18 mouse cellular contexts compared by ENCODE assay signal in the genomic region with DNA sequence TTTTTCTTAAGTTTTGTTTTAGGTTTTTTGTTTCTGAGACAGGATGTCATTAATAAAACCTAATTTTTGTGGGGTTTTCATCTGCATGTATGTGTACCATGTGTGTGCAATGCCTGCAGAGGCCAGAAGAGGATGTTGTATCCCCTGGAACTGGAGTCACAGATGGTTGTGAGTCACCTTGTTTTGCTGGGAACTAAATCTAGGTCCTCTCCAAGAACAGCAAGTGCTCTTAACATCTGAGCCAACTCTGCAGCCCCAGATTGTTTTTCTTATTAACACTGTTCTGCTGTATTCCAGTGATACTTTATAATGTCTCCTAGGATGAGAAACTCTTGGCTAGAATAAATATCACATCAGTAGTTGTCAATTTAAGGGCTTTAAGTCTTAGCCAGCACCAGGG. TPM values are rescaled to one million over a fixed set of nuclear protein-coding genes. Genes with fewer than 3 reads are reported as not detected.
DNase-seq lines count a peak whose midpoint lies in the region; ATAC-seq and TF ChIP-seq lines count a peak whose summit lies in the region.
"Had no signal": no experiment of that assay in that cellular context is flagged by ENCODE, and none has a peak within 500 bp of the region (broad histone marks: within the 10 kb centered on the region; RNA-seq: fewer than 3 reads in every experiment).

No protein-coding gene starts in this region.

- H3K4me3 ChIP-seq in hindbrain, postnatal 0 days (ENCODE audit: low read length) = no peak overlapping the region
- no peak overlapping the region for H3K4me3 ChIP-seq in hindbrain, embryonic 10.5 days
- no peak overlapping the region for H3K4me3 ChIP-seq in lung, postnatal 0 days (ENCODE audit: low read depth, low read length)
- no peak overlapping the region for H3K4me3 ChIP-seq in cortical plate, adult 2 months (ENCODE audit: insufficient read depth, low read length)
- H3K4me3 ChIP-seq: embryonic facial prominence, embryonic 10.5 days; forebrain, embryonic 13.5 days; heart, embryonic 13.5 days; hindbrain, embryonic 12.5 days had no signal

- ATAC-seq in hindbrain, postnatal 0 days = no peak
- no peak for ATAC-seq in lung, postnatal 0 days
- ATAC-seq: forebrain, embryonic 13.5 days; forebrain, postnatal 0 days; hindbrain, embryonic 16.5 days had no signal

- no peaks in the 10 kb centered on the region for H3K9me3 ChIP-seq in hindbrain, postnatal 0 days (ENCODE audit: low read length)
- H3K9me3 ChIP-seq in hindbrain, embryonic 10.5 days = no peaks in the 10 kb centered on the region
- H3K9me3 ChIP-seq in lung, postnatal 0 days (ENCODE audit: low read length) = no peaks in the 10 kb centered on the region
- H3K9me3 ChIP-seq: embryonic facial prominence, embryonic 10.5 days; forebrain, embryonic 13.5 days; heart, embryonic 13.5 days; hindbrain, embryonic 12.5 days had no signal

- TF ChIP-seq CTCF in hindbrain, postnatal 0 days (IDR thresholded peaks at IDR 0.05; ENCODE audit: low read depth) = 0 out of 2 replicates have a peak, but pooled peaks have one; percentile 8
- peak; percentile 6; the same call in 1 of the 2 replicates for TF ChIP-seq CTCF in lung, postnatal 0 days (IDR thresholded peaks at IDR 0.05)
- TF ChIP-seq CTCF in cortical plate, adult 2 months (IDR thresholded peaks at IDR 0.05; ENCODE audit: extremely low read depth, insufficient read depth, low read length) = 0 out of 2 replicates have a peak, but pooled peaks have one; percentile 11

- H3K9ac ChIP-seq in hindbrain, postnatal 0 days (replicated peaks; ENCODE audit: low read length) = no peak overlapping the region
- H3K9ac ChIP-seq in lung, postnatal 0 days (replicated peaks; ENCODE audit: low read depth) = no peak overlapping the region
- H3K9ac ChIP-seq: forebrain, embryonic 13.5 days; forebrain, postnatal 0 days; heart, embryonic 13.5 days; hindbrain, embryonic 12.5 days had no signal

- H3K36me3 ChIP-seq in hindbrain, postnatal 0 days (ENCODE audit: insufficient read depth, low read length) = no peaks in the 10 kb centered on the region
- H3K36me3 ChIP-seq in hindbrain, embryonic 10.5 days = peaks cover 66% of the 10 kb centered on the region
- no peaks in the 10 kb centered on the region for H3K36me3 ChIP-seq in lung, postnatal 0 days (ENCODE audit: insufficient read depth, low read length)

- no peak for TF ChIP-seq POLR2A in cortical plate, adult 2 months (IDR thresholded peaks at IDR 0.05; ENCODE audit: extremely low read depth, insufficient read depth, low read length)

- no peak overlapping the region for H3K4me2 ChIP-seq in hindbrain, postnatal 0 days (ENCODE audit: low read depth, low read length)
- no peak overlapping the region for H3K4me2 ChIP-seq in lung, postnatal 0 days (replicated peaks; ENCODE audit: low read depth, low read length)
- H3K4me2 ChIP-seq: forebrain, embryonic 13.5 days; heart, embryonic 13.5 days; hindbrain, embryonic 12.5 days had no signal

- H3K4me1 ChIP-seq in hindbrain, postnatal 0 days (ENCODE audit: insufficient read depth, low read length) = no peaks in the 10 kb centered on the region; the same call in 1 of the 2 replicates
- H3K4me1 ChIP-seq in hindbrain, embryonic 10.5 days (replicated peaks) = 0 out of 2 replicates have a peak, but pooled peaks cover 5% of the 10 kb centered on the region
- H3K4me1 ChIP-seq in lung, postnatal 0 days (ENCODE audit: insufficient read depth, low read depth, low read length) = no peaks in the 10 kb centered on the region
- peaks cover 9% of the 10 kb centered on the region for H3K4me1 ChIP-seq in cortical plate, adult 2 months (ENCODE audit: control insufficient read depth, insufficient read depth, low read length)

- H3K27ac ChIP-seq in hindbrain, postnatal 0 days = no peak overlapping the region
- no peak overlapping the region for H3K27ac ChIP-seq in hindbrain, embryonic 10.5 days
- H3K27ac ChIP-seq in lung, postnatal 0 days (ENCODE audit: low read length) = no peak overlapping the region
- H3K27ac ChIP-seq in cortical plate, adult 2 months (ENCODE audit: insufficient read depth, low read length) = no peak overlapping the region
- H3K27ac ChIP-seq: embryonic facial prominence, embryonic 10.5 days; forebrain, embryonic 13.5 days; heart, embryonic 13.5 days; hindbrain, embryonic 12.5 days had no signal

- H3K27me3 ChIP-seq in hindbrain, postnatal 0 days (ENCODE audit: insufficient read depth, low read length) = no peaks in the 10 kb centered on the region
- no peaks in the 10 kb centered on the region for H3K27me3 ChIP-seq in hindbrain, embryonic 10.5 days (ENCODE audit: insufficient read depth, poor library complexity, severe bottlenecking)
- no peaks in the 10 kb centered on the region for H3K27me3 ChIP-seq in lung, postnatal 0 days (replicated peaks; ENCODE audit: insufficient read depth, low read length)
- H3K27me3 ChIP-seq: forebrain, embryonic 13.5 days; heart, embryonic 13.5 days; hindbrain, embryonic 12.5 days had no signal

- TF ChIP-seq EP300 in lung, postnatal 0 days (IDR thresholded peaks at IDR 0.05) = no peak

- no peak for DNase-seq in hindbrain, postnatal 0 days (ENCODE audit: low spot score)
- no peak for DNase-seq in hindbrain, embryonic 10.5 days (ENCODE audit: low spot score)
- DNase-seq in lung, postnatal 0 days (ENCODE audit: low spot score) = no peak
- no peak for DNase-seq in lung, postnatal 36 days
- DNase-seq in right cerebral cortex, postnatal 25 days = no peak
- DNase-seq: adrenal gland, postnatal 10 days; cerebellum, adult 18-20 months; cerebellum, adult 9-11 months; cerebellum, postnatal 36 days; forebrain, postnatal 0 days; gastrocnemius, postnatal 14 days; heart, postnatal 36 days had no signal

RNA-seq across cellular contexts. Expression of a gene that starts 13.2 kb away (rescaled TPM):
- 89.5 and 108 TPM in 2 replicates for total RNA-seq in hindbrain, postnatal 0 days (2014; rRNA removed)
- 174 and 184 TPM in 2 replicates for polyA plus RNA-seq in hindbrain, postnatal 0 days (2015; fragmentation: Nextera tagmentation; extraction: Ambion mirVana)
- polyA plus RNA-seq in hindbrain, embryonic 10.5 days (2016; fragmentation: Nextera tagmentation; extraction: Ambion mirVana) = 270 and 300 TPM in 2 replicates
- polyA plus RNA-seq in lung, postnatal 0 days (2015; fragmentation: Nextera tagmentation; extraction: Ambion mirVana) = 53.4 and 58.5 TPM in 2 replicates
- polyA plus RNA-seq in cortical plate, adult 2 months (2012; rRNA removed) = 71.3 and 76.2 TPM in 2 replicates

RNA-seq across cellular contexts. Expression of a gene that starts 30.8 kb away (rescaled TPM):
- total RNA-seq in hindbrain, postnatal 0 days (2014; rRNA removed) = 37.1 and 46.7 TPM in 2 replicates
- polyA plus RNA-seq in hindbrain, postnatal 0 days (2015; fragmentation: Nextera tagmentation; extraction: Ambion mirVana) = 38.6 and 44.5 TPM in 2 replicates
- 63.3 and 68.7 TPM in 2 replicates for polyA plus RNA-seq in hindbrain, embryonic 10.5 days (2016; fragmentation: Nextera tagmentation; extraction: Ambion mirVana)
- polyA plus RNA-seq in lung, postnatal 0 days (2015; fragmentation: Nextera tagmentation; extraction: Ambion mirVana) = 17.4 and 20.6 TPM in 2 replicates
- polyA plus RNA-seq in cortical plate, adult 2 months (2012; rRNA removed) = 42.5 and 43.8 TPM in 2 replicates

RNA-seq across cellular contexts. Expression of a gene that starts 43.8 kb away (rescaled TPM):
- 75.3 and 80.4 TPM in 2 replicates for total RNA-seq in hindbrain, postnatal 0 days (2014; rRNA removed)
- 53.5 and 58.6 TPM in 2 replicates for polyA plus RNA-seq in hindbrain, postnatal 0 days (2015; fragmentation: Nextera tagmentation; extraction: Ambion mirVana)
- 75.1 and 80.4 TPM in 2 replicates for polyA plus RNA-seq in hindbrain, embryonic 10.5 days (2016; fragmentation: Nextera tagmentation; extraction: Ambion mirVana)
- polyA plus RNA-seq in lung, postnatal 0 days (2015; fragmentation: Nextera tagmentation; extraction: Ambion mirVana) = 79.8 and 81.1 TPM in 2 replicates
- 60.8 and 67.9 TPM in 2 replicates for polyA plus RNA-seq in cortical plate, adult 2 months (2012; rRNA removed)
